Mouse (Mus musculus): ENCODE results near the gene Mks1.

DNA sequence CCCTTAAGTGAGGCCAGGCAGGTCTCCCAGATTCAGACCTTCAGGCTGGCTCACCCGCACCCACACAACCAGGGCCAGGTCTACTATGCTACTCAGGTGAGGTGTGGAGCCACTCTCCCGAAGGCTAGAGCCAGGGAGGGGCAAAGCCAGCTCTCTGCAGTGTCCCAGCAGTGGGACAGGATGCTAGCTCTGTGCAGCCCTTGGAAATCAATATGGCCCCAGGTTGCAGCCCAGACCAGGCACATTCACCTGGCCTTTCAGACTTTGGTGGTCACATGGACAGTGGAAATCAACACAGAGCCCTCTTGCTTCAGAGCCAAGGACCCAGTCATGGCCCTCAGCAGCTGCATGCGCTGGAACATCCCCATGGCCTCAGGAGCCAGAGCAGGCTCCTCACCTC lies 51.3 kb downstream of the Mks1 start:
- TF ChIP-seq POLR2A (IDR thresholded peaks at IDR 0.05; ENCODE audit: low read depth, low read length) (no peak), CTCF (IDR thresholded peaks at IDR 0.05; ENCODE audit: borderline replicate concordance, insufficient read depth, low read length) (no peak)
